Mouse (Mus musculus) liver, embryonic 16.5 days (tissue): ENCODE data around the gene Ano1. TPM values are rescaled to one million over a fixed set of nuclear protein-coding genes. Genes with fewer than 3 reads are reported as not detected.

Experiments
- ATAC-seq: fragments of 200-750 bp; cut with Nextera tagmentation; 2 replicates; pipeline ENCODE4 v1.8.0; 2017; ENCODE audit warnings: low read depth, mild to moderate bottlenecking, moderate number of reproducible peaks, moderate library complexity
- H3K27ac ChIP-seq: fragments of 300-500 bp; sonication (generic); 2 replicates; pipeline ENCODE4 v1.5.1; 2014; ENCODE audit warnings: mild to moderate bottlenecking, low read length
- H3K27me3 ChIP-seq: fragments of 300-500 bp; sonication (generic); 2 replicates; pipeline ENCODE4 v1.6.1; 2014; ENCODE audit warnings: low read depth, low read length, mixed read lengths; ENCODE audit not compliant: control insufficient read depth, insufficient read depth
- H3K36me3 ChIP-seq: fragments of 300-500 bp; sonication (generic); 2 replicates; pipeline ENCODE4 v1.6.1; 2014; ENCODE audit warnings: mild to moderate bottlenecking; ENCODE audit not compliant: control insufficient read depth, insufficient read depth
- H3K4me1 ChIP-seq: fragments of 300-500 bp; sonication (generic); 2 replicates; pipeline ENCODE4 v1.6.1; 2014; ENCODE audit warnings: low read depth, low read length, mixed read lengths; ENCODE audit not compliant: control insufficient read depth
- H3K4me2 ChIP-seq: fragments of 300-500 bp; sonication (generic); 2 replicates; pipeline ENCODE4 v1.6.1; 2014; ENCODE audit warnings: low read depth, low read length, mixed read lengths
- H3K4me3 ChIP-seq: fragments of 300-500 bp; sonication (generic); 2 replicates; pipeline ENCODE4 v1.5.1; 2014; ENCODE audit warnings: low read depth, mild to moderate bottlenecking, low read length
- H3K9ac ChIP-seq: fragments of 300-500 bp; sonication (generic); 2 replicates; pipeline ENCODE4 v1.6.1; 2014; ENCODE audit warnings: low read depth, low read length
- H3K9me3 ChIP-seq: fragments of 300-500 bp; sonication (generic); replicated peaks from 2 replicates; pipeline ENCODE4 v1.6.1; 2016; ENCODE audit warnings: low read length; ENCODE audit not compliant: control insufficient read depth
- WGBS: fragments of 180-500 bp; shearing (Covaris S2); extraction: QIAGEN DNeasy Blood & Tissue Kit; methylation state at CpG from one replicate; pipeline ENCODE4 v1.1.7; 2014; ENCODE audit not compliant: insufficient replicate concordance; 5-methylcytosine and 5-hydroxymethylcytosine counted together
- polyA plus RNA-seq: library from polyadenylated mRNA; unstranded; fragments of >200 nt; fragmentation: Nextera tagmentation; extraction: Ambion mirVana; gene quantifications from 2 replicates; pipeline ENCODE4 v1.2.1, GENCODE M21; 2015

Ano1 gene
- polyA plus RNA-seq, 1 experiment from 2014 or later = 1.3 TPM

GRCm38 (mm10) chr7:144696764-144697704 is 54.7 kb downstream of the Ano1 start:
- H3K4me1 ChIP-seq = no peaks in the 10 kb centered on the region
- ATAC-seq = peak; percentile 39; the same call in 1 of the 2 replicates
- no peak overlapping the region for H3K4me3 ChIP-seq
- no peak overlapping the region for H3K27ac ChIP-seq
- H3K27me3 ChIP-seq = no peaks in the 10 kb centered on the region
- no peak overlapping the region for H3K4me2 ChIP-seq
- H3K9me3 ChIP-seq = no peaks in the 10 kb centered on the region
- WGBS = 55% methylated on average over 7 of the region's 7 CpGs
- H3K9ac ChIP-seq = no peak overlapping the region
- H3K36me3 ChIP-seq = no peaks in the 10 kb centered on the region

- Histone ChIP-seq H3K4me2 (no peak overlapping the region), H3K4me3 (no peak overlapping the region), H3K4me1 (no peaks in the 10 kb centered on the region), H3K27me3 (no peaks in the 10 kb centered on the region), H3K36me3 (no peaks in the 10 kb centered on the region), H3K27ac (no peak overlapping the region), H3K9ac (no peak overlapping the region), H3K9me3 (no peaks in the 10 kb centered on the region)
- WGBS = 28% methylated on average over 2 of the region's 2 CpGs
- ATAC-seq = no peak
Observed at GRCm38 (mm10) chr7:144689855-144690254, 61.9 kb downstream of the Ano1 start.

- H3K36me3 ChIP-seq = no peaks in the 10 kb centered on the region
- no peaks in the 10 kb centered on the region for H3K27me3 ChIP-seq
- H3K4me2 ChIP-seq = no peak overlapping the region
- no peaks in the 10 kb centered on the region for H3K9me3 ChIP-seq
- no peaks in the 10 kb centered on the region for H3K4me1 ChIP-seq
- no peak overlapping the region for H3K4me3 ChIP-seq
- 46% methylated on average over 7 of the region's 7 CpGs for WGBS
- ATAC-seq = no peak
- H3K27ac ChIP-seq = no peak overlapping the region
- no peak overlapping the region for H3K9ac ChIP-seq
Observed at GRCm38 (mm10) chr7:144689136-144689535, 62.6 kb downstream of the Ano1 start.

- Histone ChIP-seq H3K27ac (no peak overlapping the region), H3K27me3 (no peaks in the 10 kb centered on the region; the same call in 1 of the 2 replicates), H3K4me1 (no peaks in the 10 kb centered on the region), H3K4me3 (no peak overlapping the region), H3K36me3 (no peaks in the 10 kb centered on the region), H3K4me2 (no peak overlapping the region), H3K9ac (no peak overlapping the region), H3K9me3 (no peaks in the 10 kb centered on the region)
- WGBS = 58% methylated on average over 2 of the region's 2 CpGs
- ATAC-seq = no peak
Observed at GRCm38 (mm10) chr7:144687663-144688381, 64.0 kb downstream of the Ano1 start.

- Histone ChIP-seq H3K4me3 (no peak overlapping the region), H3K4me2 (no peak overlapping the region), H3K36me3 (no peaks in the 10 kb centered on the region), H3K27me3 (peaks cover 1% of the 10 kb centered on the region), H3K27ac (no peak overlapping the region), H3K9me3 (no peaks in the 10 kb centered on the region), H3K4me1 (no peaks in the 10 kb centered on the region), H3K9ac (no peak overlapping the region)
- no peak for ATAC-seq
- WGBS = 42% methylated on average over 4 of the region's 4 CpGs
Observed at GRCm38 (mm10) chr7:144684947-144685346, 66.8 kb downstream of the Ano1 start.

- no peak overlapping the region for H3K4me2 ChIP-seq
- no peaks in the 10 kb centered on the region for H3K4me1 ChIP-seq
- no peaks in the 10 kb centered on the region for H3K36me3 ChIP-seq
- no peaks in the 10 kb centered on the region for H3K9me3 ChIP-seq
- WGBS = 16% methylated on average over 5 of the region's 5 CpGs
- peaks cover 6% of the 10 kb centered on the region for H3K27me3 ChIP-seq
- no peak overlapping the region for H3K4me3 ChIP-seq
- no peak overlapping the region for H3K27ac ChIP-seq
- no peak for ATAC-seq
- no peak overlapping the region for H3K9ac ChIP-seq
Observed at GRCm38 (mm10) chr7:144684467-144684866, 67.3 kb downstream of the Ano1 start.

- no peak for ATAC-seq
- no peaks in the 10 kb centered on the region for H3K9me3 ChIP-seq
- H3K9ac ChIP-seq = no peak overlapping the region
- no peak overlapping the region for H3K27ac ChIP-seq
- H3K27me3 ChIP-seq = peaks cover 28% of the 10 kb centered on the region
- no peak overlapping the region for H3K4me2 ChIP-seq
- H3K36me3 ChIP-seq = no peaks in the 10 kb centered on the region
- H3K4me3 ChIP-seq = no peak overlapping the region
- WGBS = 65% methylated on average over 5 of the region's 5 CpGs
- no peaks in the 10 kb centered on the region for H3K4me1 ChIP-seq
Observed at GRCm38 (mm10) chr7:144680096-144680495, 71.7 kb downstream of the Ano1 start.

- 10% methylated on average over 68 of the region's 68 CpGs for WGBS
- no peak for ATAC-seq
- no peak overlapping the region for H3K9ac ChIP-seq
Observed at GRCm38 (mm10) chr7:144678241-144679030, 73.3 kb downstream of the Ano1 start.

More at GRCm38 (mm10) chr7:144678241-144679030, 73.3 kb downstream of the Ano1 start:
- peaks cover 28% of the 10 kb centered on the region for H3K27me3 ChIP-seq
- H3K4me2 ChIP-seq = peak overlapping the region; percentile 31
- no peaks in the 10 kb centered on the region for H3K36me3 ChIP-seq
- H3K4me1 ChIP-seq = no peaks in the 10 kb centered on the region
- H3K27ac ChIP-seq = no peak overlapping the region
- no peaks in the 10 kb centered on the region for H3K9me3 ChIP-seq
- H3K4me3 ChIP-seq = no peak overlapping the region
